Mouse (Mus musculus) lung, embryonic 16.5 days (tissue): ENCODE measurements around the gene Selenok. TPM values are rescaled to one million over a fixed set of nuclear protein-coding genes. Genes with fewer than 3 reads are reported as not detected.

Experiments used
- ATAC-seq: fragments of 200-750 bp; cut with Nextera tagmentation; 2 replicates; pipeline ENCODE4 v1.8.0; 2017; ENCODE audit warnings: low read depth, mild to moderate bottlenecking, moderate library complexity
- H3K27ac ChIP-seq: fragments of 300-500 bp; sonication (generic); 2 replicates; pipeline ENCODE4 v1.5.1; 2014; ENCODE audit warnings: mild to moderate bottlenecking, control low read depth, low read length
- H3K27me3 ChIP-seq: fragments of 300-500 bp; sonication (generic); 2 replicates; pipeline ENCODE4 v1.6.1; 2014; ENCODE audit warnings: low read depth, low read length, mixed read lengths; ENCODE audit not compliant: control insufficient read depth, insufficient read depth
- H3K36me3 ChIP-seq: fragments of 300-500 bp; sonication (generic); 2 replicates; pipeline ENCODE4 v1.6.1; 2014; ENCODE audit warnings: low read length; ENCODE audit not compliant: control insufficient read depth, insufficient read depth
- H3K4me1 ChIP-seq: fragments of 300-500 bp; sonication (generic); replicated peaks from 2 replicates; pipeline ENCODE4 v1.6.1; 2014; ENCODE audit warnings: low read length, mixed read lengths; ENCODE audit not compliant: control insufficient read depth, insufficient read depth
- H3K4me2 ChIP-seq: fragments of 300-500 bp; sonication (generic); 2 replicates; pipeline ENCODE4 v1.6.1; 2014; ENCODE audit warnings: low read depth, low read length, control low read depth
- H3K4me3 ChIP-seq: fragments of 300-500 bp; sonication (generic); 2 replicates; pipeline ENCODE4 v1.5.1; 2014; ENCODE audit warnings: mild to moderate bottlenecking, low read length, control low read depth
- H3K9ac ChIP-seq: fragments of 300-500 bp; sonication (generic); 2 replicates; pipeline ENCODE4 v1.6.1; 2014; ENCODE audit warnings: low read length, control low read depth
- H3K9me3 ChIP-seq: fragments of 300-500 bp; sonication (generic); 2 replicates; pipeline ENCODE4 v1.6.1; 2016; ENCODE audit warnings: low read length; ENCODE audit not compliant: control insufficient read depth
- WGBS: fragments of 180-500 bp; shearing (Covaris S2); extraction: QIAGEN DNeasy Blood & Tissue Kit; methylation state at CpG from one replicate; pipeline ENCODE4 v1.1.7; 2014; 5-methylcytosine and 5-hydroxymethylcytosine counted together
- microRNA-seq: library from miRNA; unstranded; fragments of <30 nt; microRNA quantifications from one replicate; pipeline ENCODE4, GENCODE M21; 2016
- polyA plus RNA-seq: library from polyadenylated mRNA; unstranded; fragments of >200 nt; fragmentation: Nextera tagmentation; extraction: Ambion mirVana; gene quantifications from 2 replicates; pipeline ENCODE4 v1.2.1, GENCODE M21; 2015

The Selenok gene
- polyA plus RNA-seq, 1 experiment from 2014 or later, result 290 TPM

- Histone ChIP-seq H3K27ac (no peak overlapping the region), H3K4me3 (no peak overlapping the region)
- WGBS, result 62% methylated on average over 9 of the region's 9 CpGs
Measured at GRCm38 (mm10) chr14:30019792-30020575, 51.9 kb downstream of the Selenok start.

GRCm38 (mm10) chr14:30022471-30022870 lies 54.4 kb downstream of the Selenok start:
- no peaks in the 10 kb centered on the region for H3K27me3 ChIP-seq
- H3K36me3 ChIP-seq, result no peaks in the 10 kb centered on the region
- no peak overlapping the region for H3K4me3 ChIP-seq
- no peak overlapping the region for H3K4me2 ChIP-seq
- WGBS, result 86% methylated on average over 6 of the region's 6 CpGs
- H3K9ac ChIP-seq, result no peak overlapping the region
- H3K9me3 ChIP-seq, result no peaks in the 10 kb centered on the region
- no peaks in the 10 kb centered on the region for H3K4me1 ChIP-seq
- H3K27ac ChIP-seq, result no peak overlapping the region
- ATAC-seq, result no peak

More at GRCm38 (mm10) chr14:30019792-30020575, 51.9 kb downstream of the Selenok start:
- Histone ChIP-seq H3K36me3 (no peaks in the 10 kb centered on the region), H3K4me1 (no peaks in the 10 kb centered on the region), H3K9ac (no peak overlapping the region), H3K27me3 (no peaks in the 10 kb centered on the region), H3K4me2 (no peak overlapping the region), H3K9me3 (no peaks in the 10 kb centered on the region)
- ATAC-seq, result no peak

- H3K27ac ChIP-seq, result no peak overlapping the region
- WGBS, result 30% methylated on average over 7 of the region's 7 CpGs
- H3K27me3 ChIP-seq, result no peaks in the 10 kb centered on the region
- H3K4me1 ChIP-seq, result no peaks in the 10 kb centered on the region
- H3K36me3 ChIP-seq, result no peaks in the 10 kb centered on the region
- H3K4me2 ChIP-seq, result no peak overlapping the region
- H3K9me3 ChIP-seq, result no peaks in the 10 kb centered on the region
- ATAC-seq, result no peak
- H3K4me3 ChIP-seq, result no peak overlapping the region
- H3K9ac ChIP-seq, result no peak overlapping the region
Measured at GRCm38 (mm10) chr14:30024387-30024786, 56.3 kb downstream of the Selenok start.

Small RNA genes within 50 kb of the gene (microRNA-seq; reads per million reads assigned to microRNA genes)
- gene Mir6947, result not detected

Other genes starting within 250 kb of the Selenok start
- gene Cacna2d3, start 246.4 kb upstream of the Selenok start, polyA plus RNA-seq, result 0.64 and 0.98 TPM in 2 replicates
- gene Actr8, start 10.0 kb downstream of the Selenok start, polyA plus RNA-seq, result 66.0 and 68.4 TPM in 2 replicates
- gene Il17rb, start 40.6 kb downstream of the Selenok start, polyA plus RNA-seq, result 0.92 and 1.1 TPM in 2 replicates
- 1.9 TPM in 2 replicates for gene Chdh, start 40.7 kb downstream of the Selenok start, polyA plus RNA-seq